Mouse (Mus musculus) forebrain, embryonic 16.5 days (tissue): ENCODE measurements around the gene Gm47955. TPM values are rescaled to one million over a fixed set of nuclear protein-coding genes. Genes with fewer than 3 reads are reported as not detected.
"Not testable (repeated sequence)": the region's sequence is repeated elsewhere in the genome, so short reads cannot be mapped to it uniquely, and the experiment has no call there.

Experiments
- ATAC-seq: fragments of 200-750 bp; cut with Nextera tagmentation; 2 replicates; pipeline ENCODE4 v1.8.0; 2017; ENCODE audit warnings: mild to moderate bottlenecking, moderate library complexity
- H3K27ac ChIP-seq: fragments of 300-500 bp; sonication (generic); 2 replicates; pipeline ENCODE4 v1.5.1; 2014; ENCODE audit warnings: low read length, control low read depth
- H3K27me3 ChIP-seq: fragments of 300-500 bp; sonication (generic); replicated peaks from 2 replicates; pipeline ENCODE4 v1.6.1; 2014; ENCODE audit warnings: low read length; ENCODE audit not compliant: control insufficient read depth, insufficient read depth
- H3K36me3 ChIP-seq: fragments of 300-500 bp; sonication (generic); 2 replicates; pipeline ENCODE4 v1.6.1; 2014; ENCODE audit not compliant: control insufficient read depth, insufficient read depth
- H3K4me1 ChIP-seq: fragments of 300-500 bp; sonication (generic); replicated peaks from 2 replicates; pipeline ENCODE4 v1.6.1; 2014; ENCODE audit warnings: low read length; ENCODE audit not compliant: control insufficient read depth, insufficient read depth
- H3K4me2 ChIP-seq: fragments of 300-500 bp; sonication (generic); 2 replicates; pipeline ENCODE4 v1.6.1; 2014; ENCODE audit warnings: mild to moderate bottlenecking, low read length, control low read depth
- H3K4me3 ChIP-seq: fragments of 300-500 bp; sonication (generic); replicated peaks from 2 replicates; pipeline ENCODE4 v1.5.1; 2014; ENCODE audit warnings: mild to moderate bottlenecking, low read length, control low read depth
- H3K9ac ChIP-seq: fragments of 300-500 bp; sonication (generic); replicated peaks from 2 replicates; pipeline ENCODE4 v1.6.1; 2014; ENCODE audit warnings: low read depth, low read length, control low read depth
- H3K9me3 ChIP-seq: fragments of 300-500 bp; sonication (generic); 2 replicates; pipeline ENCODE4 v1.6.1; 2016; ENCODE audit warnings: low read length; ENCODE audit not compliant: control insufficient read depth
- WGBS: fragments of 180-500 bp; shearing (Covaris S2); extraction: QIAGEN DNeasy Blood & Tissue Kit; methylation state at CpG from one replicate; pipeline ENCODE4 v1.1.7; 2014; 5-methylcytosine and 5-hydroxymethylcytosine counted together
- polyA plus RNA-seq: library from polyadenylated mRNA; unstranded; fragments of >200 nt; fragmentation: Nextera tagmentation; extraction: Ambion mirVana; gene quantifications from 2 replicates; pipeline ENCODE4 v1.2.1, GENCODE M21; 2015

Gm47955 gene
- not detected in 2 replicates for polyA plus RNA-seq

DNA sequence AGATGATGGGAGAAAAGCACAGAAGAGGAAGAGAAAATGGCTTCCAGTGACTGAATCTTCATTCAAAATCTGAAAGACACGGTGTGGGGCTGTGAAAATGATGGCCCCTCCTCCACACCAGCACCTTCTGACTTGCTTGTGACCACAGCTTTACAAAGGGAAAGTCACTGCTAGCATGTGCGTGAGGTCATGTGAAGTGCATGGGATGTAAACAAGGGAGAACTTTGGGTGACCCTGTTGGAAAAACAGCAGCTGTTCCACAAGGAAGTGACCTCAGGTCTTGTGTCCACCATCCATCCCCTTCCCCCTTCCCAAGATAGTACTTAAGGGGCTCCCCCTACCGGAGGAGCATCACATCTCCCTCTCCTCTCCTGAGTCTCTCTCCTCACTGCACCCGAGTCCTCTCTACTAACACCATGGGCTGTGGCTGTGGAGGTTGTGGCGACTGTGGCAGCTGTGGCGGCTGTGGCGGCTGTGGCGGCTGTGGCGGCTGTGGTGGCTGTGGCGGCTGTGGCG lies at the start of gene Gm47955:
Gene Gm47955, plus strand, starts transcription at position 417 of the 516 bp plus-strand sequence.
- no peaks in the 10 kb centered on the region for H3K36me3 ChIP-seq
- H3K9ac ChIP-seq: no peak within 1 kb of the TSS
- H3K27me3 ChIP-seq: no peaks in the 10 kb centered on the region
- no peak within 1 kb of the TSS for H3K27ac ChIP-seq
- no peak for ATAC-seq
- H3K4me2 ChIP-seq: no peak within 1 kb of the TSS
- H3K4me3 ChIP-seq: no peak within 1 kb of the TSS
- H3K9me3 ChIP-seq: no peaks in the 10 kb centered on the region
- H3K4me1 ChIP-seq: no peaks in the 10 kb centered on the region
- WGBS: 95% methylated on average over 11 of the region's 11 CpGs

DNA sequence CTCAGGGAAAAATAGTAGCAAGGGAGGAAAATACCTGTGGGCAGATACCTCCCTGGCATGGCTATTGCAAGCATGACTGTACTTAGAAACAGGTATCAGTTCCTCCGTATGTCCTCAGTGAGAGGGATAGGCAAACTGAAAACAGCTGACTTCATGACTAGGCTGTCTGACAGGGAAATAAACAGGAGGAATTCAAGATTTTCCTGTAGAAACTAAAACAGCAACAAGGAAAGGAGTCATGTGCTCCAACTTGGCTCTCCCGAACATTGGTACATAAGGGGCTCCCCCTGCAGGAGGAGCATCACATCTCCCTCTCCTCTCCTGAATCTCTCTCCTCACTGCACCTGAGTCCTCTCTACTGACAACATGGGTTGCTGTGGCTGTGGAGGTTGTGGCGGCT lies 47.1 kb upstream of the Gm47955 start, which contains the start of gene A030005L19Rik:
Gene A030005L19Rik, plus strand, starts transcription at position 301 of the 400 bp plus-strand sequence.
- WGBS: 90% methylated on average over 3 of the region's 3 CpGs
- no peaks in the 10 kb centered on the region for H3K36me3 ChIP-seq
- no peaks in the 10 kb centered on the region for H3K27me3 ChIP-seq
- no peaks in the 10 kb centered on the region for H3K4me1 ChIP-seq
- no peak within 1 kb of the TSS for H3K27ac ChIP-seq
- H3K9me3 ChIP-seq: no peaks in the 10 kb centered on the region
- no peak within 1 kb of the TSS for H3K9ac ChIP-seq
- H3K4me3 ChIP-seq: no peak within 1 kb of the TSS
- ATAC-seq: no peak
- no peak within 1 kb of the TSS for H3K4me2 ChIP-seq

DNA sequence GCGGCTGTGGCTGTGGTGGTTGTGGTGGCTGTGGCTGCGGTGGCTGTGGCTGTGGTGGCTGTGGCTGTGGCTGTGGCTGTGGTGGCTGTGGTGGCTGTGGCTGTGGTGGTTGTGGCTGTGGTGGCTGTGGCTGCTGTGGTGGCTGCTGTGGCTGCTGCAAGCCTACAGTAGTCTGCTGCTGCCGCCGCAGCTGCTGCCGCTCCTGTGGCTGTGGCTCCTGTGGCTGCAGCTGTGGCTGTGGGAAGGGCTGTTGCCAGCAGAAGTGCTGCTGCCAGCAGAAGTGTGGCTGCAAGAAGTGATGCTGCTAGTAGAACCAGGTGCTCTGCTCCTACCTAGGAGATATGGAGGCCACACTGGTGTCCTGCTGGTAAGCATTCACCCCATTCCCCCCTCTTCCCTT lies 46.7 kb upstream of the Gm47955 start:
- H3K27ac ChIP-seq, ATAC-seq, H3K4me2 ChIP-seq, H3K27me3 ChIP-seq, H3K9me3 ChIP-seq, H3K4me1 ChIP-seq, H3K9ac ChIP-seq, H3K36me3 ChIP-seq, H3K4me3 ChIP-seq: not testable (repeated sequence)
- 95% methylated on average over 5 of the region's 5 CpGs for WGBS

GRCm38 (mm10) chr1:82924650-82925049 lies 35.4 kb upstream of the Gm47955 start, which contains the start of gene A030014E15Rik:
TSS of gene A030014E15Rik (plus strand) at chr1:82924917.
- no peaks in the 10 kb centered on the region for H3K4me1 ChIP-seq
- no peak within 1 kb of the TSS for H3K9ac ChIP-seq
- no peaks in the 10 kb centered on the region for H3K36me3 ChIP-seq
- no peak within 1 kb of the TSS for H3K4me2 ChIP-seq
- no peak within 1 kb of the TSS for H3K27ac ChIP-seq
- 94% methylated on average over 6 of the region's 6 CpGs for WGBS
- ATAC-seq: no peak
- no peaks in the 10 kb centered on the region for H3K27me3 ChIP-seq
- H3K4me3 ChIP-seq: no peak within 1 kb of the TSS
- H3K9me3 ChIP-seq: no peaks in the 10 kb centered on the region

- not testable (repeated sequence) for ATAC-seq, H3K9ac ChIP-seq, H3K27me3 ChIP-seq, H3K4me3 ChIP-seq, H3K36me3 ChIP-seq, H3K4me1 ChIP-seq, H3K4me2 ChIP-seq, H3K27ac ChIP-seq, H3K9me3 ChIP-seq
- 89% methylated on average over 3 of the region's 3 CpGs for WGBS
These were observed 29.5 kb upstream of the Gm47955 start for GRCm38 (mm10) chr1:82930558-82930957.

GRCm38 (mm10) chr1:82931326-82931725 lies 28.8 kb upstream of the Gm47955 start, which contains the start of gene Gm6217:
TSS of gene Gm6217 (minus strand) at chr1:82931399.
- not testable (repeated sequence) for H3K9me3 ChIP-seq, H3K4me1 ChIP-seq, ATAC-seq, H3K4me2 ChIP-seq, H3K4me3 ChIP-seq, H3K27ac ChIP-seq, H3K36me3 ChIP-seq, H3K9ac ChIP-seq, H3K27me3 ChIP-seq
- WGBS: no CpG with 5 or more reads among the region's 6 CpGs

DNA sequence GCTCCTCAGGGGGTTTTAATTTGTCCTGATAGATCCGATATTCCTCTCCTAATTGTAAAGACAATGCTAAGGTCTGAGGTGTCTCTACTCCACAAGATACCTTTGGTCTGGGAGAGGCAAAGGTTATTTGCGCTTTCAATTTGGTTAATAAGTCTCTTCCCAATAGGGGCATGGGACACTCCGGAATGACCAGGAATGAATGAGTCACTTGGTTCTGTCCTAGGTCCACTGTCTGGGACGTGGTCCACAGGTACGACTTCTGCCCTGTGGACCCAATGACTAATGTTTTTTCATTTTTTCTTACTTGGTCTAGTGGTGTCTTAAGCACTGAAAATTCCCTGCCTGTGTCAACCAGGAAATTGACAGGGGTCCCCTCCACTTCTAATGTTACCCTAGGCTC lies 21.4 kb upstream of the Gm47955 start:
- Histone ChIP-seq H3K4me3 (no peak overlapping the region), H3K9ac (no peak overlapping the region), H3K9me3 (no peaks in the 10 kb centered on the region), H3K36me3 (no peaks in the 10 kb centered on the region), H3K4me2 (no peak overlapping the region), H3K4me1 (no peaks in the 10 kb centered on the region), H3K27ac (no peak overlapping the region), H3K27me3 (no peaks in the 10 kb centered on the region)
- ATAC-seq: no peak
- WGBS: 96% methylated on average over 5 of the region's 5 CpGs

GRCm38 (mm10) chr1:82942505-82942904 lies 17.6 kb upstream of the Gm47955 start:
- H3K9me3 ChIP-seq, H3K9ac ChIP-seq, ATAC-seq, H3K27ac ChIP-seq, H3K36me3 ChIP-seq, H3K27me3 ChIP-seq, H3K4me2 ChIP-seq, H3K4me1 ChIP-seq, H3K4me3 ChIP-seq: not testable (repeated sequence)
- 93% methylated on average over 1 of the region's 2 CpGs for whole genome bisulfite sequencing

GRCm38 (mm10) chr1:82943295-82943694 lies 16.8 kb upstream of the Gm47955 start, which contains the start of gene A030003K21Rik:
TSS of gene A030003K21Rik (minus strand) at chr1:82943388.
- not testable (repeated sequence) for H3K4me3 ChIP-seq, H3K4me1 ChIP-seq, H3K4me2 ChIP-seq, H3K27ac ChIP-seq, H3K9me3 ChIP-seq, H3K9ac ChIP-seq, ATAC-seq, H3K36me3 ChIP-seq, H3K27me3 ChIP-seq
- WGBS: no CpG with 5 or more reads among the region's 6 CpGs

GRCm38 (mm10) chr1:82946029-82946428 lies 14.1 kb upstream of the Gm47955 start:
- WGBS: 94% methylated on average over 2 of the region's 2 CpGs
- not testable (repeated sequence) for H3K4me3 ChIP-seq, ATAC-seq, H3K27me3 ChIP-seq, H3K4me2 ChIP-seq, H3K27ac ChIP-seq, H3K9ac ChIP-seq, H3K4me1 ChIP-seq, H3K9me3 ChIP-seq, H3K36me3 ChIP-seq
